Mouse (Mus musculus) regulatory T cell (primary cell): ENCODE measurements around the gene Stk39.

ENCODE experiments used
- in situ Hi-C: fragments of 300-600 bp; cut with MboI, MseI; formaldehyde crosslinking; loops from one replicate; pipeline ENCODE4 v1.15.1; 2025; ENCODE audit warnings: high pct_unique_total_duplicates

Stk39 gene

DNA sequence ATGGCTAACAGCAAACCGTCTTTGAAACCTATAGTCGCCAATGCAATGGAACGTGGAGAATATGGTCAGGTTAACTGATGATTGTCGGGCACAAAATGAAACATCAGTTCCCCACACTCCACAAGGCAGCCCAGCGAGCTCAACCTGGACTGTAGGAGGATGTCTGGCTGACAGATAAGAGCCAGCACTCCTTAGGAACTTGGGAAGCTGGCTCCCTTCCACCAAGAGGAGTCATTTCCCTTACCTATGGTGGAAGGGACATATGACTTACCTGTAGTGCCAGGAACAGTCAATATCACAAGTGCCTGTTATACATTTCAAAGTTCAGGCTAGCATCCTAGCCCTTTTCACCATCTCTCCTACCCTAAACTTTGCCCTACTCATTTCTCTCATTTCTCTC is 14.0 kb downstream of the Stk39 start:
- in situ Hi-C loops = no loop called here

DNA sequence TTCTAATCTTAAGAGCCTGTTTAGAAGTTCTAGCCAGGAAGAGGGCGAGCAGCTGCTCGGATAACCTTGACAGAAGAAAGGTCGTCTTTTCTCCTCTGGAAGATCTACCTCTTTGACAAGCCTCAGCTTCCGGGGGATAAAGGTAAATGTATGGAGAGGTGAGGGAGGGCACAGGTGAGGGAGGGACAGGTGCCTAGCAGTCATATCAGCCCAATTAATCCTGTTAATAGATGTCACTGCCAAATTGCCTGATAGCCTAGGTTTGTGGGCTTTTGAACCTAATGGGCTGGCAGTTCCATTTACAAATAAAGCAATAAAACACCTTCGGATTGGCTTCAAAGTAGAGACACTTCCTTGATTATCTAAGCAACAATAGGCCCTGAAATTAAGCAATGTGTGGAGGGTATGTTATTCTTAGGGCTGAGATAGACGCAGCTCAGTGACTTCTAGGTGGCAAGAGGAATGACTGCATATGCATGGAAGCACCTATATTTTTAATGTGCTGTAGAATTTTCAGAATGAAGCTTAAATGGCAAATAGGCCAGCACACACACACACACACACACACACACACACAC is 14.5 kb downstream of the Stk39 start:
- in situ Hi-C loops = no loop called here

DNA sequence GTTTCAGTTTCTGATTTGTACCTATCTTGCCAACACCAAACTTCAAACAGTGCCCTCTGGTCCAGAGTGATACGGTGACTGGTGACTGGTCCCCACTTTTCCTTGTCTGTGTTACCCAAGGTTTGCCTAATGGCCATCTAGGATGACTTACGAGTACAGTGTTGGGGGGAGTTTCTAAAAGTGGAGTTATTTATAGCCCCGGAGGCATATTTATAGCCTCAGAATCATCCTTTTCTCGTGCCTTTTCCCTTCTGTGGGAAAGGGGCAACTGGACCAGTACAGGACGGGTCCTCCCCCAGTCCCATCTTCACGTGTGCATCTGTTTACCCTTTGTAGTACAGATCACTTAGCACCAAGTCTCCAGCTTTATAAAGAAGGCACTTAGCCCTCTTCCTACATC is 15.2 kb downstream of the Stk39 start:
- in situ Hi-C loops = no loop called here

DNA sequence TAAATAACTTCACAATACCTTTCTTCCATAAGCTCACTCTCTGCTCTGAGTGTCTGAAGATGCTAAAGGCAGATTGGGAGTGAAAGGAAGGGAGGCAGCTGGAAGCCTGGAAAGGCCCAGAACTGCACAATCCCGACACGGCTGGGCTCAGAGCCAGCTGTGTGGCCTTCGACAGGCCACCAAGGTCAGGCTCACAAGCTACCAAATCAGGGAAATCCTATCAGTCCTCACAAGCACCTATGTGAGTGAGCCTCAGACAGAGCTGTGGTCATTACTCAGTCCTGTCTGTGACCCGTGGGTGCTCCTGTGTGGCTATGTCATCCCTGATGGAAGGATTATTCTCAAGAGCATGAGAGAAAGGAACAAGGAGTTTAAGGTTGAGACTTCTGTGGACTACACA is 19.7 kb downstream of the Stk39 start:
- in situ Hi-C loops = no loop called here

DNA sequence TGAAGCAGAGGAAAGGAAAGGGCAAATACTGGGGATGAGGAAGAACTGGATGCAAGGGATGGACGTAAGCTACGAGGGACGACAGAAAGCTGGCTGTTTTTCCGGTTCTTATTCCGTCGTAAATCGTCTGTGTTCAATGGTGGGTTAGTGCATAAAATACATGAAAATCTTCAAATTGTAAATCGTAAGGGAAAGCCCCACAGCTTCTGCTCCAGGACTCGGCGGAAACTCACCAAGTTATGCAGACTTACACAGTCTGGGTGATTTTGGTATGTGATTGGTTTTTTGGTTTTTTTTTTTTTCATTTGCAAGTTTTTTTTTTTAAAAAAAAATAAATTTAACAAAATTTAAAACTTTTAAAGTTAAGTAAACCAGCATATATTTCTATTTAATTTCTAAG is 24.0 kb downstream of the Stk39 start:
- in situ Hi-C loops = loop anchor here (25.0 kb wide), 1 partner anchor 1639 kb away; no protein-coding TSS in a partner anchor

DNA sequence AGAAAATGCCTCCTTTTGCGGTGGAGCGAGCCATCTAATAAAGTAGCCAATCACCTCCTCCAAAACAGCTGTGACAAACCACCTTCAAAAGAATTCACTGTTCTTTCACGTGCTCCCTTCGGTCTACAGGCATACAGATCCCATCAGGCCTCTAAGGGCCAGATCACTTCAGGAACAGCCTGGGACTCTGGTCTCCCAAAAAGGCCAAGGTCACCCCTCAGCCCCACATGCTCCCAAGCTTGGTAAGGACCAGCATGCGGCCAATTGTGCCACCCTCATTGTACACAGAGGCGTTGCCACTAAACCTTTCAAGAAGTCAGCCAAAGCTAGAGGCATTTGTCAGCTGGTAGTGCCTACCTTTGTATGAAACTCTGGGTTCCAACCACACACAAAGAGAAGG is 28.9 kb downstream of the Stk39 start:
- in situ Hi-C loops = loop anchor here (25.0 kb wide), 1 partner anchor 1644 kb away; no protein-coding TSS in a partner anchor

DNA sequence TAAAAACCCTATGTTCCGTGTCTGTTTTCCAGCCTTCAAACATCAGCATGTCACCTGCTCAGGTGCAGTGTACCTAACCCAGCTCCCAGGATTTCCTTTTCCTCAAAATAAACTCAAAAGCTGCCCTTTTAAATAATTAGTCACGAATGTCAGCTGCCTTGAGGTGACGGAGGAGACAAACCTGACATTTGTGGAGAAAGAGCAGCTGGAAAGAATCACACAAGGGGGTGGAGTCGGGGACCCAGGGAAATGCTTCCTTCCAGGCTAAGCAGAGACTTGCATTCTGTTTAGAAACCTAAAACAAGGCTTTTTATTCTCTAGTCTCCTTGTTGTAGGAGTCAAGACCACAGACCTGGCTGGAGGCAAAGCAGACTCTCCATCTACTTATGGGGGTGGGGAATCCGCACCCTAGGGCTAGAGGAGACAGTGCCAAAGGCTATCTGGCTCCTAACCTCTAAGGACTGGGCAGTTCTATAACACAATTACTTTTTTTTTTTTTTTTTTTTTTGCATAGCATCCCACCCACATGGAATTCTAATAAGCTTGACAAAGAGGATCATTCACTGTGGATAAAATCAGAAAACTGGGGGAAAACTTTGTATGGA is 29.9 kb downstream of the Stk39 start:
- in situ Hi-C loops = loop anchor here (25.0 kb wide), 1 partner anchor 1645 kb away; no protein-coding TSS in a partner anchor

DNA sequence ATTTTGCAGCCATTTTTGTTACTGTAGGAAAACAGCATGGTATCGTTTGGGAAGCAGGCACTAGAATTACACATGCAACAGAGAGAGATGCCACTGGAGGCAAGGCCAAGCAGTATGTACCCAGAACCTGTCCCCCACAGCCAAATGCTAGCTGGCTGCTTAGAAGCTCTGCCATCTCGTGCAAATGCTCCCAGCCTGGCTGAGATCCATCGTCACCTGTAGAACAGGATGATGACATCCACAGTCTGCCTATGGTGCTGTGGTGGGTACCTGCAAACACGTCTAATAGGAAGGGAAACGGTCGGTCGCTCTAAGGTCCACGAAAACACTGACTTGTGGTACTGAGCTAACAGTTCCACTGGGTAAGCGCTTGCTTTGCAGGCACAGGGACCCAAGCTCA is 32.5 kb downstream of the Stk39 start:
- in situ Hi-C loops = loop anchor here (25.0 kb wide), 1 partner anchor 1648 kb away; no protein-coding TSS in a partner anchor

DNA sequence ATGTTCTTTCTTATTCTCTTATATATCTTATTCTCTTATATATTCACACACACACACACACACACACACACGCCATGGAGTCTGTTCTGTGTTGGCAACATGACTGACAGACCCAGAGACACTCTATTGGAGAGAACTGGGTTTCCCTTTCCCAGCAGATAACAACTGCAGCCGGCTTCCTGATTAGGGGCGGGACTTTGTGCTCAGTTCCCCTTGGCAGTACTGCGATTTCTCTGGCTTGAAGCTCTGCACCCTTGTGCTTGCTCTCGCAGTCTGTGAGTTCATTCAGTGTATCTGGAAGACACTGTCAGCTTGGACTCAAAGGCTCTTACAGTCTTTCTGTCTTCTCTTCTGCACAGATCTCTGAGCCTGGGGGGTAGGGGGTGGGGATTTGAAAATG is 34.1 kb downstream of the Stk39 start:
- in situ Hi-C loops = loop anchor here (25.0 kb wide), 1 partner anchor 1649 kb away; no protein-coding TSS in a partner anchor

DNA sequence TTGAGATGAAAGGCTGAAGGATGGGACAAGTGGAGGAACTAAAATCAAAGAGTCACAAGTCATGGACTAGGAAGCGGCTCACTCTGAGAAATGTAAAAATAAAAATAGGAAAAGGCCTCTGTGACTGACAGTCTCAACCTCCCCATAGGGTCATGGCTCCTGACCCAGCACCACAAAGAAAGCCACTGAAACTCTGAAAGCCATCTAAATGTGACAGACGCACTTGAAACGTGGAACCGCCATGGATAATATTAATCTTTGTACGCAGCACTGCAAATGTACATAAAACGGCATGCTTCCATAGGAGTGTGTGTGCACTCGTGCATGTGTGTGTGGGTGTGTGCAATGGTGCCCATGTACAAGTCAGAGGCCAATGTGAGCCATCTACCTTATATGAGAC is 34.9 kb downstream of the Stk39 start:
- in situ Hi-C loops = loop anchor here (25.0 kb wide), 1 partner anchor 1650 kb away; no protein-coding TSS in a partner anchor

DNA sequence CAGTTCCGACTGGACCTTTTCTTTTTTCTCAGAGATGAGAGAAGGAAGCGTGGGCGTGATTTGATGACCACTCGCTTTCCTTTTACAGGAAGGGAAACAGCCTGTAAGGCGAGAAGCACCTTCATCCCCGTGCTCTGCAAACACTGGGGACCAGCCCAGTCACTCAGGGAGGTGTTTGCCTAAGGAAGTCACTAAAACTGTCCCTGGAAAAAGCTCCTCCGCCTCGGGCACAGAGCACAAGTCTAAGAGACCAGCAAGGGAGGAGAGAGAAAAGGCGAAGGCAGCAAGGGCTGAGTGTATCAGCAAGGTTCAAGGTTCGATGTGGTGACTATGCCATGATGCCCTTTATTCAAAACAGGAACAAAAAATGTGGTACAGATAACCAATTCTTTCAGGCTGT is 35.8 kb downstream of the Stk39 start:
- in situ Hi-C loops = loop anchor here (25.0 kb wide), 1 partner anchor 1651 kb away; no protein-coding TSS in a partner anchor

DNA sequence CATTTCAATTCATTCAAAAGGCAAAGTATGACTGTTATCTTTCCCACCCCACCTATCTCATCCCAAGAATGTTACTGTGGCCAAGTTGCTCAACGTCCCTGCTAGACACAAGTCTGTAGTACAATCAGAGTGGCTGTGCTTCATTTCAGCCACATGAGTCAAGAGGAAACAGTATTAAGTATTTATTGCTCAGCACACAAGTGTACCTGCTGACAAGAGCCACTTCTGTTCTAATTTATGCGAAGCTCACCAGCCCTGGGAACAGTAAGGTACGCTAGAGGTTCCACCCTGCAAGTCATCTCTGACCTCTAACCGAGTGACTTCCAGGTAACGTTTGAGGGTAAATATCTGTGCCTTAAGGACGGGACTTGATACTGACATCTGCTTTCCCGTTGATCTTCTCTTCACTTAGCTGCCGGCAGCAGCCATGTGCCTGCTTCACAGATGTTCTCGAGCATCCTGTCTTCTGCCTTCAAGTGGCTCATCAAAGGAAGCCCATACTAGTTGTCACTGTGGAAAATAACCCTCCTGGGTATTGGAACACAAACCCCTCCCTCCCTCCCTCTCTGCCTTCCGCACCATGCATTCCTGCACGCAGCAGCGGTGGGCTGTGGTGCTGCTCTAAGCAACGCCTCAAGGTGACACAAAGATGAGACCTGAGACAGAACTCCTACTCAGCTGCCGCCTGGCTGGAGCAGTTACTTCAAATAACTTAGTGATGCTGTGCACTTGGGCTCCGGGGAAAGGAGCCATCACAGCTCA is 36.4 kb downstream of the Stk39 start:
- in situ Hi-C loops = loop anchor here (25.0 kb wide), 1 partner anchor 1652 kb away; no protein-coding TSS in a partner anchor

DNA sequence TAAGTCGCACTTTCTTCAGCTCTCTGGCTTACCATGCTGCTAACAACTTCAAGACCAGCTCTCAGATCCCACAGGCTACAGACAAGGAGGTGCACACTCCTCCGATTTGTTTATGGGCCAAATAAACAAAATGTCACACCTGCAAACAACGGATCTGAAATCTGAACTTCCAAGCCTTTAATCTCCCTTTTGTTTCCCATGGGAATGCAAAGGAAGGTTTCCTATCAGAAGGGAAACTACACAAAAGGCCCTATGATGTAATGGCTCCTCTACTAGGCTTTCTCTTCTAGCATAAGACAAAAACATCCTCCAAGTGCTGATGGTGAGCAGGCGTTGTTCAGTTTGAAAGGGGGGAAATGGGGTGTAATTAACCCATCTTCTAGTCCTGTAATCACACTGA is 37.1 kb downstream of the Stk39 start:
- in situ Hi-C loops = loop anchor here (25.0 kb wide), 1 partner anchor 1652 kb away; no protein-coding TSS in a partner anchor

DNA sequence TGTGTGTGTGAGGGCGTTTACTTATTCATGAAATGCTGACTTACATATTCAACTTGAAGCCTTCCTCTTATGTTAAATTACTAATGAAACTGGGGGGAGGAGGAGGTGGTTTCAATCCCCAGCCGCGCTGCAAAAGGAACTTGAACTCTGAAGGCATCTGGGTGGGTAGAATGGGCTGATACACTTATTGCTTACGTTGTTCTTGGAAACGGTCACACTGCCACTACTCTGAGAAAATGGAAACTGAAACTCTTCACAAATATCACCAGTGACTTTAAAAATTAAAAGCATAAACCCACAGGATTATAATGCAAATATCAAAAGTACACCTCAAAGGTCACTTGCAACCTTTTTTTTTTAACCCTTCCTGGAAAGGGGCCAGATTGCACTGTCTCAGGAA is 37.5 kb downstream of the Stk39 start:
- in situ Hi-C loops = loop anchor here (25.0 kb wide), 1 partner anchor 1653 kb away; no protein-coding TSS in a partner anchor

DNA sequence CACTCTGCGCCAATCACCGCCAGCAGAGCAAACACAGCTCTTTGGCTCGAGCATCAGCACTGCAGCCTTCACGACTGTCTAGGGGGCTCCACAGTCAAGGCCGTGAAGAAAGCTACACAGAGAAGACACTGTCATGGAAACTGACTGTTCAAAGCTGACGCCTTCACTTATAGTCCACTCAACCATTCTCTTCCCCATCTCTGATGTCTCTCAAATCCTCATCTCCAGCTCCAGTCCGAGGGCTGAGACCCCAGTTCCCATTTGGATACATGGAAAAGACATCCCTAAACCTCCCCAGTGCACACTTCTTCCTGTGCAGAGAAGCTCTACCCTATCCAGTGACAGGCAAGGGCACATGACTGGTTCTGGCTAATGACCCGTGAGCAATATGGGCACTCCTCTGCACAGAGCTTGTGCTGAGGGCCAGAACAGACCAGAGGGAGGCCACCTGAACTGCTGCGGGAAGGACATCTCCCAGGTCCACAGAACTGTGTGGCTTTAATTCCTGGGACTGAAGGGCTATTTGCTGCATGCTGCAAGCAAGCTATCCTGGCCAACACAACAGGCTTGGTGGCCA is 38.2 kb downstream of the Stk39 start:
- in situ Hi-C loops = loop anchor here (25.0 kb wide), 1 partner anchor 1653 kb away; no protein-coding TSS in a partner anchor

DNA sequence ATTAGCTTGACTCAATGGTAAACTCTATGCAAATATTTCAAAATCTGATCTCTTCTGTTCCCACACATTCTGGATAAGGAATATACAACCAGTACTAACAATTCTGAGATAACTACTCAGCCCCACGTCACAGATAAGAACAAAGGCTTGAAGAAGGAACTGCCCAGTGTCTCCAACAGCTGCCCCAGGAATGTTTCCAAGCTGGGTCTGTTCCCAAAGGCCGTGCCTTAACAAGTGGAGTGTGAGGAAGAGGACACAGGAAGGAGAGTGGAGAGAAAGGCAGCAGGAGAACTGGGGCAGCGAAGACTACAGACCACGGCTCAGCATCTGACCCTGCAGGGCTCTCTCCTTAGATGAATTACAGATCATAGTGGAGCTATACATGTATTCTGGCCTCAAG is 39.2 kb downstream of the Stk39 start:
- in situ Hi-C loops = loop anchor here (25.0 kb wide), 1 partner anchor 1654 kb away; no protein-coding TSS in a partner anchor

DNA sequence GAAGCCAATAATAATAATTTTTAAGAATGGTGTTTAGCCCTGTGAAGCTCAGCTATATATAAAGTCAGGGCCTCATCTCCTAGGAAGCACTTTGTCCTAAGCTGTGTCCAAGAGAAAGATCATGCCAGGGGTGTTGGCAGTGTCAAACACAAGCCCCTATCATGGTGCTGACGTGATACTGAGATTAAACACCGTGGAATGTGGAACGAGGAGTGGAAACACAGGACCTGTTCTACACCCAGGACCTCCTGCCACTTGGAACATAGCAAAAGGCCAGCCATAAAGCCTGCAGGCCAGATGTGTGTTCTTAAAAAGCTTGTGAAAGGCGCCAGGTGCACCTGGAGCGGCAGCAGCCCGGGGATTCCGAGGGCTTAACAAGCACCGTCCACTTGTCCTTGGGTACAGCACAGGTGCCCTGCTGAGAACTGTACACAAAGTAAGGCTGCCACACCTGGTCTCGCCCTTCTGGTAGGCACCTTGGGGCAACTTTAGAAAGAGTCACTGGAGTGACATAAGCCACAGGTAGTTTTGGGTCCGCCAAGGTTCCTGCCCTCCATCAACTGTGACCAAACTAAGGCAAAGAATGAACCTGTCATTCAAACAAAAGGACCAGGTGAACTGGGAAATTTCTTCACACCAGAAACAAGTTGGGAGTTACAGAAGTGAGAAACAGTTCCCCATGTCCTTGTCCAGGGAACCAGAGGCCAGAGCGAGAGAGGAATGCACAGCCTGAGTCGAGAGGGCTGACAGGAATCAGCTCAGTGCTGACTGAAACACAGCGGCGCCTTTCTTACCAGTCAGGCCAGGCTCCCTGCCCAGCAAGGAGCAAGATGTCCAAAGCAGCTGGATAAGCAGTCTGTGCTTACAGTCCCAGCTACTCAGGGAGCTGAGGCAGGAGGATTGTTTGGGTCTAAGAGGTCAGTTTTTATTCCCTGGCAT is 40.8 kb downstream of the Stk39 start:
- in situ Hi-C loops = loop anchor here (25.0 kb wide), 1 partner anchor 1656 kb away; no protein-coding TSS in a partner anchor

DNA sequence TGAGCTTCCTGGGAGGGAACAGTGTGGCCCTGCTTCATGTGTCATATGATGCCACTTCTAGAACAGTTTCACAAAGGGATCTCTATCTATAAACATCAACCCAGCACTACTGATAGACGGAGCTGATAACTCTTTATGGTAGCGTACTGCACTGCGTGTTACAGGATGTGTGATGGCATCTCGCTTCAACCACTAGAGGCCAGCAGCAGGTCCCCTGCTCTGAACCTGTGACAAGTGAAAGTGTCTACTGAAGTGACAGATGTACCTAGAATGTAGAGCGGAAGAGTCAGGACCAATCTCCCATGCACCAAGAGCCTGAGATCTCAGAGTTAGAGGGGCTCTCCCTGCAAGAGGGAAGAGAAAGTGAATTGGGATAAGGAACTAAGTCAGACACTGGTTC is 41.6 kb downstream of the Stk39 start:
- in situ Hi-C loops = loop anchor here (25.0 kb wide), 1 partner anchor 1657 kb away; no protein-coding TSS in a partner anchor

DNA sequence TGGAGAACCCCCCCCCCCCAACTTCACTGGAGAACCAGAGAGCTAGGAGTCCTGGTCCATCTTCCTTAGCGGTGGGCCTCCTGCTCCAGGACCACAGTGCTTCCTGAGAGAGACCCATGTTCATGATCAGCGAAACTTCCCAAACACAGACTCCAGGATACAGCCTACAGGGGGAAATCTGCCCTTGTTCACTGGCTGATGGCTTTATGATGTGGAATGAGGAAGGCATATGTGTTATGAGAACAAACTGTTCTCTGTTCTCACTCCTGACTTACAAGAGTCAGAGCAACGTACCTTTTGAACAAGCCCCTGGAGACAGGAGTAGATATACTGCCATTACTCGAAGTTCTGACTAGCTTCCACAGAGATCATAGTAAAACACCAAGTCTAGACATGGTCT is 42.6 kb downstream of the Stk39 start:
- in situ Hi-C loops = loop anchor here (5.0 to 25.0 kb wide), 2 partner anchors 33 to 1658 kb away; no protein-coding TSS in a partner anchor

DNA sequence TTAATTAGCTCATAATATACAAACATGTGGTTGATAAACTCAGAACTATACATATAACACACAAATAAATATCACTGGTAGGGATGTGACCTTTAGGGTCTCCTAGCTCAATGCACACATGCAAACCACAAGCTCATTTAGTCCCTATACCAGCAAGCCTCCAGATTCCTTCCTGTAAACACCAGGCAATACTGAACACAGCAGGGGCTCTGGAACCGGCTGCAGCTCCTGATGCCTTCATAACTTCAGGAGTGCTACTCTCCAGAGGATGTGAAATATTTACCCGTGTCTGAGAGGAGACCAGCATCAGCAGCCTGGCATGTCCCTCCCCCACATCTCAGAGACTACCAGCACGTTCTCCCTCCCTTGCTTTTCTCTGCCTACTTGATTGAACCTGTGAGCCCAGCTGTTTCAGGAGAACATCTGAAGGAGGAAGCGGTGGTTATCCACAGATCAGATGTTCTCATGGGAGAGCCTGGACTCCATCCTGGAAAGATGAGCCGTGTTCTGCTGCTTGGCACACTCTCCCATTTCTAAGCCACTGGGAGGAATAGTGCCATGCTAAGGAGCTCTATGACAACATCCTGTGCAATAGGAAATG is 45.0 kb downstream of the Stk39 start:
- in situ Hi-C loops = loop anchor here (5.0 to 25.0 kb wide), 2 partner anchors 35 to 1660 kb away; no protein-coding TSS in a partner anchor
